Mouse (Mus musculus) lung, postnatal 0 days (tissue): ENCODE results near the gene Zbtb17.

Source experiments
- CTCF ChIP-seq: IDR thresholded peaks from 2 replicates; pipeline ENCODE4 v1.5.1; 2016; ENCODE audit warnings: antibody characterized with exemption, mild to moderate bottlenecking
- EP300 ChIP-seq: IDR thresholded peaks from 2 replicates; pipeline ENCODE4 v1.6.1; 2016; ENCODE audit warnings: antibody characterized with exemption, mild to moderate bottlenecking, control low read depth

- TF ChIP-seq CTCF: no peak
- TF ChIP-seq EP300: peak; percentile 39; the same call in 1 of the 2 replicates
These were observed 21.2 kb upstream of the Zbtb17 start for GRCm38 (mm10) chr4:141423288-141423687.
